In the genomic region with DNA sequence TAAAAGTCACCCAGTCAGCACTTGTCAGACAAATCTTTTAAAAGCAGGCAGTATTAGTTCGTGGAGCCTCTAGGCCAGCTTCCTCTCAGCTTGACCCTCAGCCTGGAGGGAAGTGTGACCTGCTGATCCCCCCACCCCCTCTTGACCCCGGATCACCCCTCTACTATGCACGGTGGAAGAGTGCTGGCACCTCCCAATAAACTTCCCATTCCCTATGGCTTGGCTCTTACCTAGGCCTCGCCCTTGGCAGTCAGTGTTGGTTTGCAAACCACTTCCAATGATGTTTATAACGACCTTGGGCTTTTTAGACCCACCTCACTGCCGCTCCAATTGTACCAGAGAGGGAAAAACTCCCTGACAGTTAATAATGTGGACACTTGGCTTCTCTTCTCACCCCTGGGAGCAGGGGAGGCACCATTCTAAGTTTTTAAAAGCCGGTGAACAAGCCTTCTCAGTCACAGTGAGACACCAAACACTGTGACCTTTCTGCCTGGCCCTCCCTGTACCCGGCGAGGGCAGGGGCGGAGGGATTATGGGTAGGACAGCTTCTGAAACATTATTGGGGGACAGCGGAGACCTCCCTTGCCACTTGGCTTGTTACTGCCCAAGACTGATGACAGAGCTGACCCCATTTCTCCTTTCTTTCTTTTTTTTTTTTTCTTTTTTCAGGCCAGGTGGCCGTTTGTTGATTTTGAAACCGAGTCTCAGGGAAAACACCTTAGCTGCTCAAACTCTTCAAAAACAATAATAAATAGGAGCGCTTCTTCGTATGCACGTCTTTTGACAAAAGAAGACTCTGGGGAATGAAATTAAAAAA, we compare ENCODE assay signal across 8 mouse cellular contexts.
DNase-seq lines count a peak whose midpoint lies in the region; ATAC-seq and TF ChIP-seq lines count a peak whose summit lies in the region.

No protein-coding gene starts in this region.

- 51% methylated on average over 16 of the region's 16 CpGs for WGBS in heart, embryonic 14.5 days
- WGBS in forebrain, embryonic 16.5 days = 15% methylated on average over 16 of the region's 16 CpGs
- 7% methylated on average over 16 of the region's 16 CpGs for WGBS in midbrain, embryonic 11.5 days

- no peak for TF ChIP-seq CTCF in ES-Bruce4 (IDR thresholded peaks at IDR 0.05; ENCODE audit: low read depth, low read length)

- TF ChIP-seq EP300 in ES-Bruce4 (IDR thresholded peaks at IDR 0.05; ENCODE audit: insufficient read depth, low read depth, low read length) = peak; percentile 86

- TF ChIP-seq POLR2A in ES-Bruce4 (IDR thresholded peaks at IDR 0.05; ENCODE audit: insufficient read depth, low read length) = no peak

- H3K9me3 ChIP-seq in heart, embryonic 14.5 days (ENCODE audit: control insufficient read depth, low read length) = no peaks in the 10 kb centered on the region
- H3K9me3 ChIP-seq in ES-Bruce4 (replicated peaks; ENCODE audit: control insufficient read depth, insufficient read depth, low read length, poor library complexity, severe bottlenecking) = no peaks in the 10 kb centered on the region
- H3K9me3 ChIP-seq in forebrain, embryonic 16.5 days (ENCODE audit: control insufficient read depth, low read length) = no peaks in the 10 kb centered on the region
- no peaks in the 10 kb centered on the region for H3K9me3 ChIP-seq in midbrain, embryonic 11.5 days (ENCODE audit: control insufficient read depth, low read length)

- no peak for DNase-seq in heart, postnatal 25 days (ENCODE audit: low spot score)
- DNase-seq in midbrain, embryonic 11.5 days (ENCODE audit: low spot score, missing footprints) = peak; percentile 94
- DNase-seq in cerebellum, postnatal 14 days = no peak
- DNase-seq in right cerebral cortex, postnatal 25 days = no peak
- no peak for DNase-seq in testis, postnatal 10 days (ENCODE audit: low spot score)

- no peak for ATAC-seq in heart, embryonic 14.5 days (ENCODE audit: insufficient number of reproducible peaks, insufficient read depth, low FRiP score, low read depth)
- ATAC-seq in forebrain, embryonic 16.5 days = no peak
- ATAC-seq in midbrain, embryonic 11.5 days (ENCODE audit: low FRiP score) = peak; percentile 51

- H3K27me3 ChIP-seq in heart, embryonic 14.5 days (ENCODE audit: control insufficient read depth, insufficient read depth, low read length) = no peaks in the 10 kb centered on the region
- no peaks in the 10 kb centered on the region for H3K27me3 ChIP-seq in ES-Bruce4 (ENCODE audit: control insufficient read depth, insufficient read depth, low read length, poor library complexity, severe bottlenecking)
- no peaks in the 10 kb centered on the region for H3K27me3 ChIP-seq in forebrain, embryonic 16.5 days (replicated peaks; ENCODE audit: control insufficient read depth, insufficient read depth, low read length)
- H3K27me3 ChIP-seq in midbrain, embryonic 11.5 days (ENCODE audit: control insufficient read depth, insufficient read depth, low read length) = no peaks in the 10 kb centered on the region

- no peak overlapping the region for H3K4me3 ChIP-seq in heart, embryonic 14.5 days (ENCODE audit: control insufficient read depth in 1 of 2, insufficient read depth in 1 of 2, low read depth in 1 of 2, low read length in 2 of 2)
- H3K4me3 ChIP-seq in ES-Bruce4 (ENCODE audit: low read depth, low read length) = peak overlapping the region; percentile 5
- H3K4me3 ChIP-seq in forebrain, embryonic 16.5 days (replicated peaks; ENCODE audit: low read length) = no peak overlapping the region
- no peak overlapping the region for H3K4me3 ChIP-seq in midbrain, embryonic 11.5 days (ENCODE audit: low read depth, low read length)

- intact Hi-C loops in heart, postnatal 25 days (cut with DNase I) = no loop called here

- H3K4me2 ChIP-seq in heart, embryonic 14.5 days (ENCODE audit: low read length) = peak overlapping the region; percentile 22; the same call in 1 of the 2 replicates
- H3K4me2 ChIP-seq in forebrain, embryonic 16.5 days (ENCODE audit: low read length) = peak overlapping the region; percentile 5; the same call in 1 of the 2 replicates
- H3K4me2 ChIP-seq in midbrain, embryonic 11.5 days = peak overlapping the region; percentile 8; the same call in 1 of the 2 replicates

- H3K27ac ChIP-seq in heart, embryonic 14.5 days (replicated peaks in 1 of 2; ENCODE audit: control insufficient read depth in 1 of 2, insufficient read depth in 1 of 2, low read depth in 2 of 2, low read length in 2 of 2) = peak overlapping the region; percentile 59 to 65; a peak in 3 of 4 replicates
- peak overlapping the region; percentile 94 for H3K27ac ChIP-seq in ES-Bruce4 (ENCODE audit: insufficient read depth, low read length)
- no peak overlapping the region for H3K27ac ChIP-seq in forebrain, embryonic 16.5 days (ENCODE audit: low read length)
- H3K27ac ChIP-seq in midbrain, embryonic 11.5 days (ENCODE audit: low read depth, low read length) = peak overlapping the region; percentile 80

- H3K4me1 ChIP-seq in heart, embryonic 14.5 days (ENCODE audit: control insufficient read depth in 2 of 2, insufficient read depth in 2 of 2, low read length in 2 of 2) = peaks cover 11 to 21% of the 10 kb centered on the region in 2 experiments
- H3K4me1 ChIP-seq in ES-Bruce4 (ENCODE audit: control insufficient read depth, insufficient read depth, low read length) = peaks cover 6% of the 10 kb centered on the region
- H3K4me1 ChIP-seq in forebrain, embryonic 16.5 days (replicated peaks; ENCODE audit: control insufficient read depth, insufficient read depth, low read length) = peaks cover 11% of the 10 kb centered on the region
- H3K4me1 ChIP-seq in midbrain, embryonic 11.5 days (ENCODE audit: control insufficient read depth, insufficient read depth, low read length) = peaks cover 24% of the 10 kb centered on the region

- H3K9ac ChIP-seq in heart, embryonic 14.5 days (ENCODE audit: low read length) = no peak overlapping the region
- peak overlapping the region; percentile 28 for H3K9ac ChIP-seq in ES-Bruce4 (ENCODE audit: low read depth, poor library complexity, severe bottlenecking)
- no peak overlapping the region; the same call in 1 of the 2 replicates for H3K9ac ChIP-seq in forebrain, embryonic 16.5 days (replicated peaks; ENCODE audit: low read depth, low read length)
- H3K9ac ChIP-seq in midbrain, embryonic 11.5 days (ENCODE audit: low read length) = peak overlapping the region; percentile 50

- H3K36me3 ChIP-seq in heart, embryonic 14.5 days (ENCODE audit: control insufficient read depth, insufficient read depth, low read length) = no peaks in the 10 kb centered on the region
- H3K36me3 ChIP-seq in ES-Bruce4 (ENCODE audit: control insufficient read depth, insufficient read depth, low read length, poor library complexity, severe bottlenecking) = no peaks in the 10 kb centered on the region
- no peaks in the 10 kb centered on the region for H3K36me3 ChIP-seq in forebrain, embryonic 16.5 days (ENCODE audit: control insufficient read depth, insufficient read depth)
- no peaks in the 10 kb centered on the region for H3K36me3 ChIP-seq in midbrain, embryonic 11.5 days (ENCODE audit: control insufficient read depth, insufficient read depth, low read length)

Comparison
In these comparisons a context has a peak if more than half of its experiments do, and no peak if none do; other contexts are left out.
1. H3K9ac ChIP-seq: peak in ES-Bruce4 (single experiment) and midbrain, embryonic 11.5 days (single experiment); none in heart, embryonic 14.5 days (single experiment) and forebrain, embryonic 16.5 days (single experiment).
2. Peak in every context shown above with its lines, with median percentiles within 50 percentile points of each other: H3K4me2 ChIP-seq.